Mouse (Mus musculus): ENCODE measurements around the gene Gm8024. TPM values are rescaled to one million over a fixed set of nuclear protein-coding genes. Genes with fewer than 3 reads are reported as not detected.
"Not testable (repeated sequence)": the region's sequence is repeated elsewhere in the genome, so short reads cannot be mapped to it uniquely, and the experiment has no call there.

Gm8024 gene
- not detected in 2 replicates for polyA plus RNA-seq (2015; fragmentation: Nextera tagmentation; extraction: Ambion mirVana)

DNA sequence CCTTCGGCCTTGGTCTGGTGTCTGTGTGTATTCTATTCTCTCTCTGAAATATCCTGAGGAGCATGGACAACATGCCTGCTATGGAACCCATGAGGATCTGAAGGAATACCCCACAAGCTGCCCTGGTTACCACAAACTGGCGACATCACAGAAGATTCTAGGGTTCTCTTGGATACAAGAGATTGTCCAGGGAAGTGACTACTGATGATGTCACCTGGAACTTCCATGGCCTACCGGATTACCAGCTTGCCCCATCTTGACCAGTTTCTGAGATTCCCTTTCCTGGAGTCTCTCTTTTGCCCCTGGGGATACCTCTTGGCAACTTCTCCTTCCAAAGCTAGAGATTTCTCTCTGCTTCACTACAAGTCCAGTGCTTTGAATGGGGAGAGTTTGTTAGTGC, at the start of gene Gm8024:
Gene Gm8024, minus strand, starts transcription at position 101 of the 400 bp plus-strand sequence.
- H3K9ac ChIP-seq (ENCODE audit: low read length); ATAC-seq (replicated peaks; ENCODE audit: extremely low read depth, insufficient read depth, low FRiP score); H3K9me3 ChIP-seq (replicated peaks; ENCODE audit: control insufficient read depth, low read length); H3K4me3 ChIP-seq (ENCODE audit: low read length); H3K27me3 ChIP-seq (ENCODE audit: control insufficient read depth, insufficient read depth, low read length); H3K27ac ChIP-seq (ENCODE audit: low read length); H3K36me3 ChIP-seq (ENCODE audit: control insufficient read depth, insufficient read depth); H3K4me2 ChIP-seq (ENCODE audit: low read depth, low read length); H3K4me1 ChIP-seq (ENCODE audit: control insufficient read depth, insufficient read depth, low read length): not testable (repeated sequence)
- WGBS: 96% methylated on average over 1 of the region's 3 CpGs

DNA sequence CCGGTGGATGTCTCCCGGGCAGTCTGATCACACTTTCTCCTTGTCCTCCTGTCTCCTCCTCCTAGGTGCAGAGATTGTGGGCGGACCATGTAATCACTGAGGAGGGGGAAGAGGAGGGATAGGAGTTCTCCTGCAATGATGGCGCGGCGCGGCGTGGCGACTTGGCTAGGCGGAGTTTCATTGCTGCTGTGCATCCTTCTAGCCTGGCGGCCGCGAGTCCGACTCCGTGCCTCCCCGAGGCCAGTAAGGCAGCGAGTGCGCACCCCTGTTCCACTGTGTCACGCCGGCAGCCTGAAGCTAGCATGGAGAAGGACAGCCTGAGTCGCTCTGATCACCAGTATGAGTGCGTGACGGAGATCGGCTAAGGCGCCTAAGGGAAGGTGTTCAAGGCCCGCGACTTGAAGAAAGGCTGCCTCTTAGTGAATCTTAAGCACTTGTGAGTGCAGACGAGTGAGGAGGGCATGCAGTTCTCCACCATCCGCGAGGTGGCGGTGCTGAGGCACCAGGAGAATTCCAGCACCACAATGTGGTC, 19.2 kb upstream of the Gm8024 start:
- H3K36me3 ChIP-seq (ENCODE audit: control insufficient read depth, insufficient read depth); ATAC-seq (replicated peaks; ENCODE audit: extremely low read depth, insufficient read depth, low FRiP score); H3K27me3 ChIP-seq (ENCODE audit: control insufficient read depth, insufficient read depth, low read length); H3K4me3 ChIP-seq (ENCODE audit: low read length); H3K4me1 ChIP-seq (ENCODE audit: control insufficient read depth, insufficient read depth, low read length); H3K9me3 ChIP-seq (replicated peaks; ENCODE audit: control insufficient read depth, low read length); H3K9ac ChIP-seq (ENCODE audit: low read length); H3K4me2 ChIP-seq (ENCODE audit: low read depth, low read length); H3K27ac ChIP-seq (ENCODE audit: low read length): not testable (repeated sequence)
- 6% methylated on average over 24 of the region's 31 CpGs for WGBS

- H3K36me3 ChIP-seq (ENCODE audit: control insufficient read depth, insufficient read depth); H3K27me3 ChIP-seq (ENCODE audit: control insufficient read depth, insufficient read depth, low read length); H3K27ac ChIP-seq (ENCODE audit: low read length); H3K4me2 ChIP-seq (ENCODE audit: low read depth, low read length); ATAC-seq (replicated peaks; ENCODE audit: extremely low read depth, insufficient read depth, low FRiP score); H3K9me3 ChIP-seq (replicated peaks; ENCODE audit: control insufficient read depth, low read length); H3K9ac ChIP-seq (ENCODE audit: low read length); H3K4me1 ChIP-seq (ENCODE audit: control insufficient read depth, insufficient read depth, low read length); H3K4me3 ChIP-seq (ENCODE audit: low read length): not testable (repeated sequence)
- 13% methylated on average over 15 of the region's 29 CpGs for WGBS
Measured at GRCm38 (mm10) chr14:42542316-42543169, 18.5 kb upstream of the Gm8024 start.

GRCm38 (mm10) chr14:42502249-42502648, 21.8 kb downstream of the Gm8024 start, which contains the start of gene Gm8020:
Gm8020 (minus strand) TSS chr14:42502349.
- not testable (repeated sequence) for H3K4me2 ChIP-seq (ENCODE audit: low read depth, low read length); H3K36me3 ChIP-seq (ENCODE audit: control insufficient read depth, insufficient read depth); H3K27ac ChIP-seq (ENCODE audit: low read length); ATAC-seq (replicated peaks; ENCODE audit: extremely low read depth, insufficient read depth, low FRiP score); H3K4me1 ChIP-seq (ENCODE audit: control insufficient read depth, insufficient read depth, low read length); H3K9me3 ChIP-seq (replicated peaks; ENCODE audit: control insufficient read depth, low read length); H3K4me3 ChIP-seq (ENCODE audit: low read length); H3K9ac ChIP-seq (ENCODE audit: low read length); H3K27me3 ChIP-seq (ENCODE audit: control insufficient read depth, insufficient read depth, low read length)
- WGBS: 71% methylated on average over 1 of the region's 3 CpGs

Other genes starting within 250 kb of the Gm8024 start
- not detected in 2 replicates for gene Gm9611, start 226.9 kb downstream of the Gm8024 start, polyA plus RNA-seq (2015; fragmentation: Nextera tagmentation; extraction: Ambion mirVana)
- gene Gm7995, start 214.1 kb downstream of the Gm8024 start, polyA plus RNA-seq (2015; fragmentation: Nextera tagmentation; extraction: Ambion mirVana): not detected in 2 replicates
- gene Gm8005, start 84.6 kb downstream of the Gm8024 start, polyA plus RNA-seq (2015; fragmentation: Nextera tagmentation; extraction: Ambion mirVana): not detected in 2 replicates
- gene Gm8011, start 60.4 kb downstream of the Gm8024 start, polyA plus RNA-seq (2015; fragmentation: Nextera tagmentation; extraction: Ambion mirVana): not detected in 2 replicates
- not detected in 2 replicates for gene Gm8020, start 21.9 kb downstream of the Gm8024 start, polyA plus RNA-seq (2015; fragmentation: Nextera tagmentation; extraction: Ambion mirVana)
- not detected in 2 replicates for gene Gm17124, start 75.6 kb upstream of the Gm8024 start, polyA plus RNA-seq (2015; fragmentation: Nextera tagmentation; extraction: Ambion mirVana)
- not detected in 2 replicates for gene Gm3633, start 117.6 kb upstream of the Gm8024 start, polyA plus RNA-seq (2015; fragmentation: Nextera tagmentation; extraction: Ambion mirVana)
- gene Gm10378, start 131.7 kb upstream of the Gm8024 start, polyA plus RNA-seq (2015; fragmentation: Nextera tagmentation; extraction: Ambion mirVana): not detected in 2 replicates
- not detected in 2 replicates for gene Gm3015, start 244.5 kb upstream of the Gm8024 start, polyA plus RNA-seq (2015; fragmentation: Nextera tagmentation; extraction: Ambion mirVana)

Measured in heart, embryonic 16.5 days (tissue).